Mouse (Mus musculus): ENCODE measurements at regions not wholly inside any gene's neighbourhood (a gene's known extent, or its start where the extent isn't known, plus 50 kb on each side); places are given as distances from the start of the nearest gene placed in this dataset.

DNA sequence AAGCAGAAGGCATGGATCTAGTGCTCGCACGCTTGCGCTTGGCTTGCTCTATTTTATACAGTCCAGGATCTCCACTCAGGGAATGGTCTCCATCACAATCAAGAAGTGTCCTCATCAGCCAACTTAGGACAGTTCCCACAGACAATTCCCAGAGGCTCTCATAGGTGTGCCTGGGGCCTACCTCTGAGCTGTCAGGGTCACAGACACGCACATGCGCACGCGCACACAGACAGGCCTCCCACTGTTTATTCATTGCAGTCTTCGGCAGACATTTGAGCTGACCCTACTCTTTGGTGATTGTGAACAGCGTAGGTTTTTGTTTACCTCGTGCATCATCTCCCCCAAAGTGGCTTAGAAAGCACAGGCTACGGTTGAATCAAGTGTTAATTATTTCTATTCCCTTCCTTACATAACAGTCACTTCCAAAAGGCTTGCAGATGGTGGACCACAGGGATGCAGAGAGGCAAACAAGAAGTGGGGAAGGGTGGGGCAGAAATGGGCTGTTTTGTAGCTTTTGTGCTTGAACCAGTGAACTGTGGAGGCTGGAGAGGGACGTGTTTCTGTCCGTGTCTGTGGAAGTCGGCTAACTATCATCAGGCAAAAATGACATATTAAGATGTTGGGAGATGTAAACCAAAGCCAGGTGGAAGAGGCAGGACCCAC is 53.5 kb upstream of the Smg1 start:
- H3K27ac ChIP-seq, result no peak overlapping the region
- ATAC-seq, result no peak
- WGBS, result 59% methylated on average over 14 of the region's 14 CpGs
- no peaks in the 10 kb centered on the region for H3K36me3 ChIP-seq
- no peak overlapping the region; the same call in 1 of the 2 replicates for H3K4me2 ChIP-seq (replicated peaks)
- no peaks in the 10 kb centered on the region for H3K27me3 ChIP-seq (replicated peaks)
- H3K9ac ChIP-seq, result no peak overlapping the region
- H3K9me3 ChIP-seq, result no peaks in the 10 kb centered on the region
- H3K4me1 ChIP-seq (replicated peaks), result no peaks in the 10 kb centered on the region
- no peak overlapping the region for H3K4me3 ChIP-seq (replicated peaks)

DNA sequence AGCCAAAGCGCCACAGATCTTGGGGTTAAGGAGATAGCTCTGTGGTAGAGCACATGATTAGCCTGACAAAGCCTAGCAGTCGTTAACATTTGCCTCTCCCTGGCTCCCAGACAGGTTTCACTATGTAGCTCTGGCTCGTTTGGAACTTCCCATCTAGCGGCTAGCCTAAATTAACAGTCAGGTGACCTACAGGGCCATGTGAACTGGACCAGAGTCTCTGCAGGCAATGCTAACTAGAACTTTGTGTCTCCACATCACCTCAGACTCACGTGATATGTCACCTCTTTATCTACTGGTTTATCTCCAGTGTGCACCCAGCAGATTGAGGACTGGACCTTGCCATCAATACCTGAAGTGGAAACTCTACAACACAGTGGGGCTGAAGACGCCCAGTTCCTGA is 52.4 kb upstream of the Smg1 start:
- WGBS, result 77% methylated on average over 6 of the region's 6 CpGs
- ATAC-seq, result no peak
- H3K27me3 ChIP-seq (replicated peaks), result no peaks in the 10 kb centered on the region
- no peak overlapping the region for H3K4me3 ChIP-seq (replicated peaks)
- no peak overlapping the region for H3K27ac ChIP-seq
- H3K9ac ChIP-seq, result no peak overlapping the region
- H3K9me3 ChIP-seq, result no peaks in the 10 kb centered on the region
- no peak overlapping the region for H3K4me2 ChIP-seq (replicated peaks)
- H3K36me3 ChIP-seq, result no peaks in the 10 kb centered on the region
- no peaks in the 10 kb centered on the region for H3K4me1 ChIP-seq (replicated peaks)

DNA sequence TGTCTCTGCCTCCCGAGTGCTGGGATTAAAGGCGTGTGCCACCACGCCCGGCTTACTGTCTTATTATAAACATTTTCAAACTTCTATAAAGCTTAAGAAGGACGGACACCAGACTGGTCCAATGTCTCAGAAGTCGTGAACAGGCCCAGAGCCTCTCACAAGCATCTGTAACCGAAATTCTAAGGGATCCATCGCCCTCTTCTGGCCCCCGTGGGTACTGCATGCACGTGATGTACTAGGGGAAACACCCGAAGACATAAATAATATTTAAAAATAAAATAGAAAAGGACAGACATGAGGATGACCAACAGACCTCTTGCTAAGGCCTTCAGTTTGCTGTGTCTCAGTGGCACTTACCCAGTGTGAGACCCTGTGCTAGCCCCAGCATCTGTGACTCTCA is 51.8 kb upstream of the Smg1 start:
- Histone ChIP-seq H3K27ac (no peak overlapping the region), H3K9ac (no peak overlapping the region), H3K27me3 (replicated peaks) (no peaks in the 10 kb centered on the region), H3K4me2 (replicated peaks) (no peak overlapping the region), H3K9me3 (no peaks in the 10 kb centered on the region), H3K36me3 (no peaks in the 10 kb centered on the region), H3K4me3 (replicated peaks) (no peak overlapping the region), H3K4me1 (replicated peaks) (no peaks in the 10 kb centered on the region)
- no peak for ATAC-seq
- WGBS, result 81% methylated on average over 11 of the region's 11 CpGs

DNA sequence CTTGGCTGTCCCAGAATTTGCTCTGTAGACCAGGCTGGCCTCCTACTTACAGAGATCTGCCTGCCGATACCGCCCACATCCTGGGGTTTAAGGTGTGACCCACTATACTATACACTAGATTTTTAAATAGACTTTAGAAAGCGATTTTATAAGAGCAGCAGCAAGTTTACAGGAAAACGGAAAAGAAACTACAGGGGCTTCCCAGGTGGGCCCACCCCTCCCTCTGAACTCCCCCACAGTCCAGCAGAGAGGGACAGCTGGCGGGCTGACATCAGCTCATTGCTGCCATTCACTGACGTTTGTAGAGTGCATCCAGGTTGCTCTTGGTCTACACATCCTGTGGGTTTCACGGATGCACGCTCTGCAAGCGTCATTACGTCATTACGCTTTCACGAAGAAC is 51.2 kb upstream of the Smg1 start:
- no peaks in the 10 kb centered on the region for H3K4me1 ChIP-seq (replicated peaks)
- H3K9me3 ChIP-seq, result no peaks in the 10 kb centered on the region
- no peak overlapping the region for H3K27ac ChIP-seq
- 91% methylated on average over 12 of the region's 12 CpGs for WGBS
- no peaks in the 10 kb centered on the region for H3K36me3 ChIP-seq
- no peak overlapping the region for H3K4me3 ChIP-seq (replicated peaks)
- no peaks in the 10 kb centered on the region for H3K27me3 ChIP-seq (replicated peaks)
- no peak overlapping the region for H3K4me2 ChIP-seq (replicated peaks)
- no peak overlapping the region for H3K9ac ChIP-seq
- ATAC-seq, result no peak
